Mouse (Mus musculus) neutrophil, adult 5-6 weeks (primary cell): ENCODE measurements around the gene Art3. TPM values are rescaled to one million over a fixed set of nuclear protein-coding genes. Genes with fewer than 3 reads are reported as not detected.
A peak's percentile ranks its signal among the peaks of the same experiment; 100 is the strongest.

Experiments
- ATAC-seq: fragments of 151-379, 151-347 bp; 2 replicates; pipeline ENCODE4 v1.8.0; 2017; ENCODE audit warnings: mild to moderate bottlenecking, moderate TSS enrichment; ENCODE audit not compliant: insufficient number of reproducible peaks, poor library complexity, low FRiP score, severe bottlenecking; ENCODE audit errors: extremely low read depth
- total RNA-seq: library from RNA; stranded (forward); fragments of 200-1000 nt; gene quantifications from 2 replicates; pipeline ENCODE4 v1.2.3, GENCODE M21; 2017

Art3 gene
- total RNA-seq, 1 experiment from 2014 or later, result not detected

- no peak for ATAC-seq
Measured at GRCm38 (mm10) chr5:92371361-92371976, 39.8 kb downstream of the Art3 start.

GRCm38 (mm10) chr5:92372605-92373004 is 41.0 kb downstream of the Art3 start:
- no peak for ATAC-seq

DNA sequence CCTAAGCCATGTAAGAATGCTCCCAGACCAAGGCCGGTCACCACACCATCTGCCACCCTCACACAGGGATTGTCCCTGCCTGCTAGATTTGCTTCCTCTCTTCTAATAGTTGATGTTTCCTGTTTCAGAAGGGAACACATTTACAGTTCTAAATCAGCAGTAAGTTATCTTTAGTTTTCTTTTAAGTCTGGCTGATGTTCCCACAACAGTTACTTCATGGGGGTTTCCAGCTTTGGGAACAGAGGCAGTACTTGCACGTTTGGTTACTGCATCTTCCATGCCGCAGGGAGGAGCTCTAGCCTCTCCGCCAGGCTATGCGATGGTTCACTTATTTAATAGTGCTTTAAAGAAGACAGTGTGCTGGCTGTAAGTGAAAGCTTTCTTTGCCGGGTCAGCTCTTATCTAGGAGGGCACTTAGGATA is 43.1 kb downstream of the Art3 start:
- peak; percentile 46 for ATAC-seq

DNA sequence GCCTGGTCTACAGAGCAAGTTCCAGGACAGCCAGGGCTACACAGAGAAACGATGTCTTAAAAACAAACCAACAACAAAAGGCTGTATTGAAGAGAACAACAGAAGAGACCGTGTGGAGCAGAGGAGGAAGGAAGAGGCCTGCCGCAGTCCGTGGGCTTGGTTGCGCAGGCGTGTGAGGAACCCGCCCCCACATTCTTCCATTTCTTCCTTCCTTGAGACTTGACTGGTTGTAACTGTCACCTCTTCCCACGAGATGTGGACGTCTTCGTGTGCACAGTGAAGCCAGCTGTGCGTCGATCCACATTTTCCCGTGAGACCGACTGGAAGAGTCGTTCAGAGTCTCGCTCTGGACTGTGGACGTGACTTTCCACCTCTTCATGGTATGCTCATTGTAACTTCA is 43.7 kb downstream of the Art3 start:
- peak; percentile 66 for ATAC-seq

DNA sequence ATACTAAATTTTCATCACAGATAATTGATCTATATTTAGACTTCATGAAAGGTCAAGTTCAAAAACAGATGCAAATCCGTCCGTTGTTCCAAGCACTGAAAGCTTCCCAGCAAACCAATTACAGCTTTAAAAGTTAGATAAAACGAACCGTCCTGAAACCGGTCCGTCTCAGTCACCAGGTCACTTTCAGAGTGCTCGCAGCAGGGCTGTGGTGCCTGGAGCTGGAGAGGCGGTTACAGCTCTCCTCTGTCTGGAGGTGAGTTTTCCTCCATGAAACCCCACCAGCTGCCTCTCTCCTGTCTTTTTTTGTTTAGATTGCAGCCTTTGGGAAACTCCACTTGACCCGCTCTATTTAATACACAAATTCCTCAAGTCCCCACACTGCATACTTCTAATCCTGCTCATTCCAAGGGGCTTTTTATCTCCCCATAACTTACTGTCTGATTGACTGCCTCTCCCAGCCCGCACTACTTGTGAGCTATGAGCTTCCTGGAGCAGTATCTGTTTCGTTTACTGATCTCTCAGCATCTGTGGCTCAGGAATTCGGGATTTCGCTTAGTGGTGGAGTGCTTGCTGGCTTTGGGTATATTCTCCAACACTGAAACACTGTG is 45.3 kb downstream of the Art3 start:
- no peak for ATAC-seq

GRCm38 (mm10) chr5:92381550-92382348 is 50.1 kb downstream of the Art3 start:
- peak; percentile 88 for ATAC-seq

DNA sequence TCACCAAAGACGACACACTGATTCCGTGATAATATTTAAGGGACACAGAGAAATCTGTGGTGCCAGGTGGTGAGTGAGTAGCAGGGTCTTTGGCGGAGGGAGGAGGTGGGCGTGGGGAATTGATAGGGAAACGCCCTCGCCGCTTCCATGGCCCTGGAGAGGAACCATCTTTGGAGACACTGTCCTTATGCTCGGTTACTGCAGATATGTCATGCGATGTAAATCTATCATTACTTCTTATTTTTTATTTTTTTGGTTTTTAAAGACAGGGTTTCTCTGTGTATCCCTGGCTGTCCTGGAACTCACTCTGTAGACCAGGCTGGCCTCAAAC is 50.7 kb downstream of the Art3 start:
- ATAC-seq, result no peak

GRCm38 (mm10) chr5:92383747-92384146 is 52.1 kb downstream of the Art3 start:
- ATAC-seq, result no peak

- peak; percentile 54; the same call in 1 of the 2 replicates for ATAC-seq
Measured at GRCm38 (mm10) chr5:92384855-92385254, 53.2 kb downstream of the Art3 start.

DNA sequence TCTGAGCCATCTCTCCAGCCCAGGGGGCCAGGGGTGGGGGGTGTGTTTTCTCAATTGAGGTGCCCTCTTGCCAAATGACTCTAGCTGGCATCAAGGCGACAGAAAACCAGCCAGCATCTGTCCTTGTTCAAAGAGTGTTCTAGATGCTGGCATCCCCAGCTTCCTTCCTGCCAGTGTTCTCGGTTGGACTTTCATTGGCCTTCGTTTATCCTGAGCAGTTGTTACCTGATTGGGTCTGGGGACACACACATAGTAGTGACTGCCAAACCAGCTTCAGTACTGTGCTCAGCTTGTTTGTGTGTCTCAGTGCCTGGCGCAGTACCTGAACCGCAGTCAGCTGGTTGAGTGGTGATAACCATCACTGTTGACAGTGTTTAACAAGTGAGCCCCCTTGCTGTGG is 54.5 kb downstream of the Art3 start:
- ATAC-seq, result no peak

- ATAC-seq, result no peak
Measured at GRCm38 (mm10) chr5:92386643-92387042, 55.0 kb downstream of the Art3 start.

DNA sequence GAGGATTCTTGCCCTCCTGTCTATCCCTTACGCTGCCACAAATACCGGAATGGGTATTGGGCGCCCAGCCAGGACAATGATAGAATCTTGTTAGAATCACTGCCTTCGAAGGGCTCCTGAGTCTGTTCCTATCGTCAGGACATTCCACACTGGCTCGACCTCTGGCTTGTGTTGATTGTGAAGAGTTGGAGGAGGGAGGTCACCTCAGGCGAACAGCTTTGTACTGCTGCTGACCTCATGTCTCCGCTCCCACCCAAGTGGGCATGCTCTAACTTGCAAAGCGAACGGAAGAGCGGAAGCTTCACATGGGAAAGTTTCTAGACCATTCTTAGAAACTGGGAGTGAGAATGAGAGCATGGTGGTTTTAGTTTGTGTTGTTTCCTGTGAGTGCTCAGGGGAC is 55.8 kb downstream of the Art3 start:
- no peak for ATAC-seq

DNA sequence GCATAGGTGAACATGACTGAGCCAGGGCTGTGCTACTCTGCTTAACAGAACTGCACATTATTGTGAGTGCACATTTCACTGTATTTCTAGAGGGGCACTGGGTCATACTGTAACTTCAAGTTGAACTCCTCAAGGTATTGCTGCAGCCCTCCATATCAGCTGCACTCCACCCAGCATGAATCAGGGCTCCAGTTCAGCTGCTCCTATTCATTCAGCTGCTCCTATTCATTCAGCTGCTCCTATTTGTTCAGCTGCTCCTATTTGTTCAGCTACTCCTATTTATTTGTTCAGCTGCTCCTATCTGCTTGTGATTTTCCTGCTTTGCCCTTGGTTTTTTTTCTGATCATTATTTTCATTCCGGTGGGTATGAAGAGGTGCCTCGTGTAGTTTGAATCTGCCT is 58.4 kb downstream of the Art3 start:
- no peak for ATAC-seq

- ATAC-seq, result no peak
Measured at GRCm38 (mm10) chr5:92390615-92391014, 59.0 kb downstream of the Art3 start.

DNA sequence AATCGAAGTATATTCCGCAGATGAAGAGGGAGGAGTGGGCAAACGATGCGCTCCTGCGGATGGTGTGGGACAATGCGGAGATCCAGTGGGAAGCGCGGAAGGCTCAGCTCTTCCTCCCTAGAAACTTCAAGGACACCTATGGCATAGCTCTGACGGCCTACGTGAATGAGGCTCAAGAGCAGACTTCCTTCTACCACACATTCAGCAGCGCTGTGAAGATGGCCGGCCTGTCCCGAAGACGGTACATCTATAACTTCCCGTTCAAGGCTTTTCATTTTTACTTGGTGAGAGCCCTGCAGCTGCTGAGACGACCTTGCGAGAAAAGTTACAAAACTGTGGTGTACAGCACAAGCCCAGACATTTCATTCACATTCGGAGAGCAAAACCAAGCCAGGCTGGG is 60.9 kb downstream of the Art3 start:
- peak; percentile 39; the same call in 1 of the 2 replicates for ATAC-seq

- no peak for ATAC-seq
Measured at GRCm38 (mm10) chr5:92393863-92394262, 62.2 kb downstream of the Art3 start.

- no peak for ATAC-seq
Measured at GRCm38 (mm10) chr5:92395764-92396163, 64.1 kb downstream of the Art3 start.

- no peak for ATAC-seq
Measured at GRCm38 (mm10) chr5:92396476-92396875, 64.8 kb downstream of the Art3 start.

DNA sequence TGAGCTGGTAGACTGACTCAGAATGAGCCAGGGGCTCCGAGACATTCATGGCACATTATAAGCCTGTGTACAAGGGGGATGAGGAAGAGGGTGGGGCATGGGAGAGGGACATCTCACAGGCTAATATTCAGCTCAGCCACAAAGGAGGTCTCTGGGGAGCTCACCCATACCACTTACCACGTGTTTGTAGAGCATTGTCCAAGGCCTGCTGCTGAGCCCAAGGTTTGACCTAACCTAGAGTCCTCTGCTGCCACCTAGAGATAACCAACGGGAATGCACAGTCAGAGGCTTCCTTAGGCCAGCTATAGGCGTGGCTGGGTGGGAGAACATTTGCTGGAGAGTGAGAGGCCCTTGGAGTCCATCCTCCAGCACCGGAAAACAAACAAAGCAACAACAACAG is 66.5 kb downstream of the Art3 start:
- ATAC-seq, result peak; percentile 92

DNA sequence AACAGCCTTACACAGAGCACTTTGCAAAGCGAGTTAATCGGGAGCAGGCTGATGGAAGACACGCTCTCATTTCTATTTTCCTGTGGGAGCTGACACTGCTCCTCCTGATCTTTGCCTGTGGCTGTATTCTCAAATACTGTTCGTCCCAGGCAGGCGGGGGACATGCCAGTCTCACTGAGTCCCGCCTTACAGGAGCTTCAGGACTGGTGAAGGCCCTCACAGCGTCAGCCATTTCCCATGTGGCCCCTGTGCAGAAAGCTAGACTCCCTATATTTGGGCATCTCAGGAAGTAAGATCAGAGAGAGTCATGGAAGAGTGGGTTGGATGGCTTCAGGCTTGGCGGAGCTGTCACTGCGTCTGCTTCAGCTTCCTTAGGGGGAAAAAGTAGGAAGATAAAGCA is 71.2 kb downstream of the Art3 start:
- ATAC-seq, result no peak
